Mouse (Mus musculus) heart, postnatal 36 days (tissue): Measurements from ENCODE around the gene Slc35e3. TPM values are rescaled to one million over a fixed set of nuclear protein-coding genes. Genes with fewer than 3 reads are reported as not detected.
"Not testable (repeated sequence)": the region's sequence is repeated elsewhere in the genome, so short reads cannot be mapped to it uniquely, and the experiment has no call there.

Experiments used
- DNase-seq, 2 experiments: peaks; one replicate each; pipeline ENCODE4 v3.0.0; 2021 to 2022
- intact Hi-C: fragments of 180-260 bp; cut with DNase I; formaldehyde crosslinking; loops from one replicate; pipeline ENCODE4 v1.15.1; 2025
- total RNA-seq, 2 experiments: library from RNA; stranded (reverse); gene quantifications; 2 replicates each; pipeline ENCODE4 v1.2.3; 2021

Gene Slc35e3
- total RNA-seq, 2 experiments from 2014 or later, result 6.4 to 8.8 TPM

- peak; percentile 53 to 61 for DNase-seq
- intact Hi-C loops, result no loop called here
Measured at GRCm38 (mm10) chr10:117718161-117719119, 27.7 kb downstream of the Slc35e3 start.

- intact Hi-C loops, result no loop called here
- DNase-seq, result peak; percentile 43 to 45
Measured at GRCm38 (mm10) chr10:117717583-117717982, 28.6 kb downstream of the Slc35e3 start.

- no peak for DNase-seq
Measured at GRCm38 (mm10) chr10:117716686-117717085, 29.5 kb downstream of the Slc35e3 start.

GRCm38 (mm10) chr10:117715654-117716053, 30.5 kb downstream of the Slc35e3 start:
- DNase-seq, intact Hi-C loops: not testable (repeated sequence)

More at GRCm38 (mm10) chr10:117716686-117717085, 29.5 kb downstream of the Slc35e3 start:
- intact Hi-C loops, result no loop called here

GRCm38 (mm10) chr10:117714928-117715500, 31.2 kb downstream of the Slc35e3 start:
- DNase-seq, result no peak
- intact Hi-C loops, result no loop called here

GRCm38 (mm10) chr10:117714048-117714545, 32.1 kb downstream of the Slc35e3 start:
- intact Hi-C loops, result no loop called here
- DNase-seq, result no peak

- DNase-seq, result no peak
- intact Hi-C loops, result no loop called here
Measured at GRCm38 (mm10) chr10:117713466-117713865, 32.7 kb downstream of the Slc35e3 start.

GRCm38 (mm10) chr10:117712871-117713270, 33.3 kb downstream of the Slc35e3 start:
- intact Hi-C loops, result no loop called here
- no peak for DNase-seq

- DNase-seq, result no peak
- intact Hi-C loops, result no loop called here
Measured at GRCm38 (mm10) chr10:117712191-117712754, 33.9 kb downstream of the Slc35e3 start.

GRCm38 (mm10) chr10:117711408-117711807, 34.8 kb downstream of the Slc35e3 start:
- no peak for DNase-seq
- intact Hi-C loops, result loop anchor here (2.0 kb wide), 1 partner anchor 33 kb away; no protein-coding TSS in a partner anchor

GRCm38 (mm10) chr10:117710604-117711141, 35.5 kb downstream of the Slc35e3 start, which contains the start of gene Mdm2:
Gene Mdm2, minus strand, starts transcription at chr10:117710758.
- intact Hi-C loops, result loop anchor here (2.0 kb wide), 1 partner anchor 34 kb away; no protein-coding TSS in a partner anchor
- peak; percentile 98 to 99 for DNase-seq

GRCm38 (mm10) chr10:117709930-117710603, 36.1 kb downstream of the Slc35e3 start:
- DNase-seq, result peak; percentile 79 to 89
- intact Hi-C loops, result loop anchor here (2.0 kb wide), 1 partner anchor 35 kb away; no protein-coding TSS in a partner anchor

GRCm38 (mm10) chr10:117709326-117709830, 36.8 kb downstream of the Slc35e3 start:
- no peak for DNase-seq
- intact Hi-C loops, result no loop called here

- intact Hi-C loops, result no loop called here
Measured at GRCm38 (mm10) chr10:117708856-117709255, 37.3 kb downstream of the Slc35e3 start.

GRCm38 (mm10) chr10:117708376-117708775, 37.8 kb downstream of the Slc35e3 start:
- no peak for DNase-seq
- intact Hi-C loops, result no loop called here

More at GRCm38 (mm10) chr10:117708856-117709255, 37.3 kb downstream of the Slc35e3 start:
- no peak for DNase-seq

- intact Hi-C loops, result no loop called here
- no peak for DNase-seq
Measured at GRCm38 (mm10) chr10:117707114-117707838, 38.9 kb downstream of the Slc35e3 start.

- no peak for DNase-seq
- intact Hi-C loops, result no loop called here
Measured at GRCm38 (mm10) chr10:117706440-117706839, 39.7 kb downstream of the Slc35e3 start.

- intact Hi-C loops, result no loop called here
- DNase-seq, result no peak
Measured at GRCm38 (mm10) chr10:117705806-117706205, 40.4 kb downstream of the Slc35e3 start.

GRCm38 (mm10) chr10:117704964-117705335, 41.2 kb downstream of the Slc35e3 start:
- DNase-seq, result no peak
- intact Hi-C loops, result no loop called here
